Mouse (Mus musculus): ENCODE measurements at regions not wholly inside any gene's neighbourhood (a gene's known extent, or its start where the extent isn't known, plus 50 kb on each side); places are given as distances from the start of the nearest gene placed in this dataset.

DNA sequence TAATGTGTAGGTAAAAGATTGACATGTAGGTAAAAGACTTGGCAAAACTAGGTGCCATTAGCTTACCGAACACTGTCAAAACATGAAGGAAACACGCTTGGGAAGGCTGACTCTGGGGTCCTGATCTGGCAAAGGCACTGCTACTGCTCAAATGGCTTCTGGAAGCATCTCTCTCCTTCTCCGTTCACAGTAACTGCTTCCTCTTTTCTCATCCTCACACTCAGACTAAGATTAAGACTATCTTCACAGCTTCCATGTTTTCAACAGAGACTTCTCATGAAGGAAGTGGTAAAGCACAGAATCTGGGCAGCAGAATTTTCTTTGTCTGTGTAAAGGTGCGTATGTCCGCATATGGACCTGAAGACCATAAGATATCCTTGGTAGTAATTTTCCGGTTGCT lies 271.4 kb upstream of the Adgrl2 start:
- no peak overlapping the region for H3K27ac ChIP-seq
- no peaks in the 10 kb centered on the region for H3K9me3 ChIP-seq
- H3K36me3 ChIP-seq: no peaks in the 10 kb centered on the region
- no peak overlapping the region for H3K4me3 ChIP-seq (replicated peaks)
- no peaks in the 10 kb centered on the region for H3K27me3 ChIP-seq (replicated peaks)
- no peak overlapping the region for H3K9ac ChIP-seq
- ATAC-seq: no peak
- 94% methylated on average over 6 of the region's 6 CpGs for WGBS
- no peak overlapping the region for H3K4me2 ChIP-seq (replicated peaks)
- H3K4me1 ChIP-seq (replicated peaks): 0 out of 2 replicates have a peak, but pooled peaks cover 2% of the 10 kb centered on the region

GRCm38 (mm10) chr3:149258826-149259225 lies 268.5 kb upstream of the Adgrl2 start:
- Histone ChIP-seq H3K4me1 (replicated peaks) (0 out of 2 replicates have a peak, but pooled peaks cover 2% of the 10 kb centered on the region), H3K27me3 (replicated peaks) (no peaks in the 10 kb centered on the region), H3K36me3 (no peaks in the 10 kb centered on the region), H3K4me2 (replicated peaks) (no peak overlapping the region), H3K4me3 (replicated peaks) (no peak overlapping the region), H3K9ac (no peak overlapping the region), H3K27ac (no peak overlapping the region), H3K9me3 (no peaks in the 10 kb centered on the region)
- WGBS: 92% methylated on average over 6 of the region's 6 CpGs
- ATAC-seq: no peak

GRCm38 (mm10) chr3:149256891-149257290 lies 266.5 kb upstream of the Adgrl2 start:
- Histone ChIP-seq H3K27me3 (replicated peaks) (no peaks in the 10 kb centered on the region), H3K4me1 (replicated peaks) (0 out of 2 replicates have a peak, but pooled peaks cover 2% of the 10 kb centered on the region), H3K4me3 (replicated peaks) (no peak overlapping the region), H3K36me3 (no peaks in the 10 kb centered on the region), H3K9me3 (no peaks in the 10 kb centered on the region), H3K27ac (no peak overlapping the region), H3K4me2 (replicated peaks) (peak overlapping the region; percentile 7; the same call in 1 of the 2 replicates), H3K9ac (no peak overlapping the region)
- 30% methylated on average over 9 of the region's 9 CpGs for WGBS
- no peak for ATAC-seq

GRCm38 (mm10) chr3:149253080-149253479 lies 262.7 kb upstream of the Adgrl2 start:
- Histone ChIP-seq H3K4me3 (replicated peaks) (no peak overlapping the region), H3K27ac (no peak overlapping the region), H3K36me3 (no peaks in the 10 kb centered on the region), H3K9ac (no peak overlapping the region), H3K9me3 (no peaks in the 10 kb centered on the region), H3K27me3 (replicated peaks) (no peaks in the 10 kb centered on the region), H3K4me1 (replicated peaks) (0 out of 2 replicates have a peak, but pooled peaks cover 2% of the 10 kb centered on the region), H3K4me2 (replicated peaks) (no peak overlapping the region)
- ATAC-seq: no peak
- 56% methylated on average over 6 of the region's 6 CpGs for WGBS

- 72% methylated on average over 6 of the region's 6 CpGs for WGBS
- Histone ChIP-seq H3K4me2 (replicated peaks) (no peak overlapping the region), H3K9me3 (no peaks in the 10 kb centered on the region), H3K36me3 (no peaks in the 10 kb centered on the region), H3K4me3 (replicated peaks) (no peak overlapping the region), H3K4me1 (replicated peaks) (0 out of 2 replicates have a peak, but pooled peaks cover 3% of the 10 kb centered on the region), H3K27me3 (replicated peaks) (no peaks in the 10 kb centered on the region), H3K9ac (no peak overlapping the region), H3K27ac (no peak overlapping the region)
- ATAC-seq: no peak
Measured at GRCm38 (mm10) chr3:149252144-149252543, 261.8 kb upstream of the Adgrl2 start.

GRCm38 (mm10) chr3:149247626-149247987 lies 257.3 kb upstream of the Adgrl2 start:
- H3K27me3 ChIP-seq (replicated peaks): no peaks in the 10 kb centered on the region
- H3K36me3 ChIP-seq: no peaks in the 10 kb centered on the region
- 0 out of 2 replicates have a peak, but pooled peaks cover 2% of the 10 kb centered on the region for H3K4me1 ChIP-seq (replicated peaks)
- ATAC-seq: no peak
- no peak overlapping the region for H3K27ac ChIP-seq
- H3K4me2 ChIP-seq (replicated peaks): no peak overlapping the region
- WGBS: 74% methylated on average over 6 of the region's 6 CpGs
- no peak overlapping the region for H3K9ac ChIP-seq
- H3K9me3 ChIP-seq: no peaks in the 10 kb centered on the region
- no peak overlapping the region for H3K4me3 ChIP-seq (replicated peaks)

- Histone ChIP-seq H3K27me3 (replicated peaks) (no peaks in the 10 kb centered on the region), H3K4me1 (replicated peaks) (0 out of 2 replicates have a peak, but pooled peaks cover 2% of the 10 kb centered on the region), H3K4me3 (replicated peaks) (no peak overlapping the region), H3K4me2 (replicated peaks) (no peak overlapping the region), H3K36me3 (no peaks in the 10 kb centered on the region), H3K9me3 (no peaks in the 10 kb centered on the region), H3K9ac (no peak overlapping the region), H3K27ac (no peak overlapping the region)
- 63% methylated on average over 10 of the region's 10 CpGs for WGBS
- ATAC-seq: no peak
Measured at GRCm38 (mm10) chr3:149246935-149247625, 256.7 kb upstream of the Adgrl2 start.

- WGBS: 85% methylated on average over 3 of the region's 3 CpGs
- H3K9ac ChIP-seq: no peak overlapping the region
- H3K4me1 ChIP-seq (replicated peaks): no peaks in the 10 kb centered on the region
- no peak overlapping the region for H3K4me2 ChIP-seq (replicated peaks)
- H3K27me3 ChIP-seq (replicated peaks): no peaks in the 10 kb centered on the region
- H3K36me3 ChIP-seq: no peaks in the 10 kb centered on the region
- peak; percentile 47 for ATAC-seq
- H3K27ac ChIP-seq: no peak overlapping the region
- H3K9me3 ChIP-seq: no peaks in the 10 kb centered on the region
- H3K4me3 ChIP-seq (replicated peaks): no peak overlapping the region
Measured at GRCm38 (mm10) chr3:149239664-149240063, 249.3 kb upstream of the Adgrl2 start.

DNA sequence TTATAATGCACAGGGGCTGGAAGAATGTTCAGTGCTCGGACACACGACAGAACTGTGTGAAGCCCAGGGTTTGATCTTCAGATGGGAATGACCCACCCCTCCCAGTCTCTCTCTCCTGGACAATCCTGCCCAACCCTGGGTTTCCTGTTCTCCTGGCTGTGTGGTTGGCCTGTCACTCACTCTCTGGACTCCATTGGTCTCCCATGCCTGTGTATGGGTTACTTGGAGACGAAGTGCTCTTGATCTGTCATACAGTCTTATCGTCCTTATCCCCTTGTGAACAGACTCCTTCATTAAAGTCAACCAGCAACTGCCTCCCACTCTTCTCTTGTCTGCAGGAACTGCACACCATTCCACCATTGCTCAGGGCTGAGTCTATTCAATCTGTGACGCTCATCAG lies 247.7 kb upstream of the Adgrl2 start:
- 92% methylated on average over 5 of the region's 5 CpGs for WGBS
- Histone ChIP-seq H3K4me2 (replicated peaks) (no peak overlapping the region), H3K4me3 (replicated peaks) (no peak overlapping the region), H3K9ac (no peak overlapping the region), H3K9me3 (no peaks in the 10 kb centered on the region), H3K27me3 (replicated peaks) (no peaks in the 10 kb centered on the region), H3K27ac (no peak overlapping the region), H3K4me1 (replicated peaks) (no peaks in the 10 kb centered on the region), H3K36me3 (no peaks in the 10 kb centered on the region)
- ATAC-seq: no peak

- Histone ChIP-seq H3K9me3 (no peaks in the 10 kb centered on the region), H3K27ac (no peak overlapping the region), H3K9ac (no peak overlapping the region), H3K4me2 (replicated peaks) (no peak overlapping the region), H3K4me3 (replicated peaks) (no peak overlapping the region), H3K27me3 (replicated peaks) (no peaks in the 10 kb centered on the region), H3K4me1 (replicated peaks) (no peaks in the 10 kb centered on the region), H3K36me3 (no peaks in the 10 kb centered on the region)
- ATAC-seq: no peak
- WGBS: 93% methylated on average over 3 of the region's 3 CpGs
Measured at GRCm38 (mm10) chr3:149235183-149235582, 244.8 kb upstream of the Adgrl2 start.

GRCm38 (mm10) chr3:149233691-149234131 lies 243.4 kb upstream of the Adgrl2 start:
- Histone ChIP-seq H3K27ac (no peak overlapping the region), H3K27me3 (replicated peaks) (no peaks in the 10 kb centered on the region), H3K4me1 (replicated peaks) (no peaks in the 10 kb centered on the region), H3K9ac (no peak overlapping the region), H3K4me3 (replicated peaks) (no peak overlapping the region), H3K9me3 (no peaks in the 10 kb centered on the region), H3K36me3 (no peaks in the 10 kb centered on the region), H3K4me2 (replicated peaks) (no peak overlapping the region)
- WGBS: 31% methylated on average over 8 of the region's 8 CpGs
- peak; percentile 77 for ATAC-seq

DNA sequence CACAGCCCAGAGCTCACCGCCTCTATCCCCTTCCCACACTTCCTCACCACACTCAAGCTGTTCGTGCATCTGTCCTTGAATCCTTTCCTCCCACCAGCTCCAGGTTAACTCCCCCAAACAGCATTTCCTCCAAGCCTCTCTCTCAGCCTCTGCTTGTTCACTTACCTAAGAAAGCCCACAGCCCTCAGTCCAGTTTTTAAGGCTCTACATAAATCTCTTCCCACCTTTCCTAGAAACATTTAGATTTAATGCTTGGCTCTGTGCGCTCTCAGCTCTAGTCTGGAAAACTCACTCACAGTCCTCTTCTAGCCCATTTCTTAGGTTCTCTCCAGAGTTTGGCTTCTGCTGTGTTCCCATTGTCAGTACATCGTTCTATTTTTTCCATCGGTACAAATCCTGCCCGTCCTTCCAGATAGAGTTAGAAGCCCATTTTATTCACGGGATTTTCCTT lies 242.9 kb upstream of the Adgrl2 start:
- ATAC-seq: peak; percentile 17; the same call in 1 of the 2 replicates
- Histone ChIP-seq H3K27ac (no peak overlapping the region), H3K4me3 (replicated peaks) (no peak overlapping the region), H3K27me3 (replicated peaks) (no peaks in the 10 kb centered on the region), H3K36me3 (no peaks in the 10 kb centered on the region), H3K9ac (no peak overlapping the region), H3K4me2 (replicated peaks) (no peak overlapping the region), H3K9me3 (no peaks in the 10 kb centered on the region), H3K4me1 (replicated peaks) (no peaks in the 10 kb centered on the region)
- 49% methylated on average over 7 of the region's 7 CpGs for WGBS

GRCm38 (mm10) chr3:149231346-149231745 lies 241.0 kb upstream of the Adgrl2 start:
- H3K27ac ChIP-seq: no peak overlapping the region
- no peaks in the 10 kb centered on the region for H3K36me3 ChIP-seq
- no peak overlapping the region for H3K4me2 ChIP-seq (replicated peaks)
- no peaks in the 10 kb centered on the region for H3K4me1 ChIP-seq (replicated peaks)
- no peaks in the 10 kb centered on the region for H3K27me3 ChIP-seq (replicated peaks)
- WGBS: 88% methylated on average over 3 of the region's 3 CpGs
- no peak for ATAC-seq
- no peaks in the 10 kb centered on the region for H3K9me3 ChIP-seq
- H3K9ac ChIP-seq: no peak overlapping the region
- no peak overlapping the region for H3K4me3 ChIP-seq (replicated peaks)

All from intestine, embryonic 15.5 days (tissue).